Mouse (Mus musculus): Measurements from ENCODE around the gene Gse1. TPM values are rescaled to one million over a fixed set of nuclear protein-coding genes. Genes with fewer than 3 reads are reported as not detected.

Gene Gse1
- total and polyA plus RNA-seq, 3 experiments, result 23.6 to 128 (median 66.9) TPM

- no peak for DNase-seq (ENCODE audit: low read depth, low spot score)
- Histone ChIP-seq H3K4me1 (ENCODE audit: control insufficient read depth in 1 of 2, insufficient read depth in 2 of 2, low read length in 2 of 2) (peaks cover 12 to 31% of the 10 kb centered on the region in 2 experiments), H3K36me3 (ENCODE audit: control insufficient read depth in 1 of 2, insufficient read depth in 2 of 2, low read length in 2 of 2) (peaks cover 0 to 12% of the 10 kb centered on the region in 2 experiments; a peak in 2 of 4 replicates), H3K27me3 (ENCODE audit: control insufficient read depth in 1 of 2, insufficient read depth in 2 of 2, low read length in 2 of 2) (no peaks in the 10 kb centered on the region), H3K9ac (ENCODE audit: control insufficient read depth, low read depth, low read length, poor library complexity, severe bottlenecking) (peak overlapping the region; percentile 69), H3K9me3 (replicated peaks; ENCODE audit: insufficient read depth, low read length) (no peaks in the 10 kb centered on the region), H3K4me3 (ENCODE audit: control insufficient read depth in 1 of 2, insufficient read depth in 1 of 2, low read depth in 2 of 2, low read length in 2 of 2) (peak overlapping the region; percentile 9 to 22; a peak in 3 of 4 replicates), H3K79me2 (ENCODE audit: control insufficient read depth, insufficient read depth, low read length, poor library complexity) (no peaks in the 10 kb centered on the region; the same call in 1 of the 2 replicates), H3K27ac (ENCODE audit: control insufficient read depth, low read depth, low read length) (peak overlapping the region; percentile 88)
- TF ChIP-seq NELFE (IDR thresholded peaks at IDR 0.05; ENCODE audit: low read depth, low read length) (0 out of 2 replicates have a peak, but pooled peaks have one; percentile 22), ELF1 (IDR thresholded peaks at IDR 0.05; ENCODE audit: low read depth, low read length) (no peak)
Observed at GRCm38 (mm10) chr8:120344583-120344982, 116.3 kb downstream of the Gse1 start.

GRCm38 (mm10) chr8:120347734-120348341, 119.6 kb downstream of the Gse1 start:
- Histone ChIP-seq H3K4me1 (ENCODE audit: control insufficient read depth in 1 of 2, insufficient read depth in 2 of 2, low read length in 2 of 2) (peaks cover 0 to 16% of the 10 kb centered on the region in 2 experiments; a peak in 3 of 4 replicates), H3K9ac (ENCODE audit: control insufficient read depth, low read depth, low read length, poor library complexity, severe bottlenecking) (no peak overlapping the region), H3K9me3 (replicated peaks; ENCODE audit: insufficient read depth, low read length) (no peaks in the 10 kb centered on the region), H3K27me3 (ENCODE audit: control insufficient read depth in 1 of 2, insufficient read depth in 2 of 2, low read length in 2 of 2) (no peaks in the 10 kb centered on the region), H3K4me3 (ENCODE audit: control insufficient read depth in 1 of 2, insufficient read depth in 1 of 2, low read depth in 2 of 2, low read length in 2 of 2) (no peak overlapping the region), H3K27ac (ENCODE audit: control insufficient read depth, low read depth, low read length) (no peak overlapping the region), H3K36me3 (ENCODE audit: control insufficient read depth in 1 of 2, insufficient read depth in 2 of 2, low read length in 2 of 2) (peaks cover 0 to 2% of the 10 kb centered on the region in 2 experiments; a peak in 2 of 4 replicates), H3K79me2 (ENCODE audit: control insufficient read depth, insufficient read depth, low read length, poor library complexity) (no peaks in the 10 kb centered on the region)
- no peak for DNase-seq (ENCODE audit: low read depth, low spot score)
- TF ChIP-seq CHD2 (IDR thresholded peaks at IDR 0.05; ENCODE audit: low read length) (no peak), SMC3 (IDR thresholded peaks at IDR 0.05; ENCODE audit: low read depth, low read length) (no peak), CHD1 (IDR thresholded peaks at IDR 0.05; ENCODE audit: low read depth, low read length) (no peak)

- H3K36me3 ChIP-seq (ENCODE audit: control insufficient read depth in 1 of 2, insufficient read depth in 2 of 2, low read length in 2 of 2), result peaks cover 0 to under 1% of the 10 kb centered on the region in 2 experiments; a peak in 2 of 4 replicates
- no peaks in the 10 kb centered on the region for H3K27me3 ChIP-seq (ENCODE audit: control insufficient read depth in 1 of 2, insufficient read depth in 2 of 2, low read length in 2 of 2)
- H3K27ac ChIP-seq (ENCODE audit: control insufficient read depth, low read depth, low read length), result no peak overlapping the region
- peaks cover 0 to 6% of the 10 kb centered on the region in 2 experiments; a peak in 2 of 4 replicates for H3K4me1 ChIP-seq (ENCODE audit: control insufficient read depth in 1 of 2, insufficient read depth in 2 of 2, low read length in 2 of 2)
- DNase-seq (ENCODE audit: low read depth, low spot score), result no peak
- no peak overlapping the region for H3K4me3 ChIP-seq (ENCODE audit: control insufficient read depth in 1 of 2, insufficient read depth in 1 of 2, low read depth in 2 of 2, low read length in 2 of 2)
- no peaks in the 10 kb centered on the region for H3K9me3 ChIP-seq (replicated peaks; ENCODE audit: insufficient read depth, low read length)
- no peak overlapping the region for H3K9ac ChIP-seq (ENCODE audit: control insufficient read depth, low read depth, low read length, poor library complexity, severe bottlenecking)
- TF ChIP-seq ELF1 (IDR thresholded peaks at IDR 0.05; ENCODE audit: low read depth, low read length), result no peak
- no peak for TF ChIP-seq ZNF384 (IDR thresholded peaks at IDR 0.05; ENCODE audit: low read depth, low read length)
- no peak for TF ChIP-seq E2F4 (IDR thresholded peaks at IDR 0.05; ENCODE audit: borderline replicate concordance, low read depth, low read length)
- H3K79me2 ChIP-seq (ENCODE audit: control insufficient read depth, insufficient read depth, low read length, poor library complexity), result no peaks in the 10 kb centered on the region
Observed at GRCm38 (mm10) chr8:120348922-120349321, 120.7 kb downstream of the Gse1 start.

All from MEL (cell line).